Mouse (Mus musculus) embryo, embryonic 10 days (tissue): ENCODE data around the gene Traf3ip3.

ENCODE experiments used
- DNase-seq: peaks from one replicate; pipeline ENCODE4 v3.0.0-alpha.2; 2015; ENCODE audit warnings: low spot score

The Traf3ip3 gene

GRCm38 (mm10) chr1:193159163-193159562 lies 42.3 kb downstream of the Traf3ip3 start:
- no peak for DNase-seq

- no peak for DNase-seq
Measured at GRCm38 (mm10) chr1:193157111-193157492, 44.4 kb downstream of the Traf3ip3 start.

GRCm38 (mm10) chr1:193156316-193157110 lies 45.0 kb downstream of the Traf3ip3 start:
- DNase-seq = no peak

- DNase-seq = no peak
Measured at GRCm38 (mm10) chr1:193153561-193153960, 47.9 kb downstream of the Traf3ip3 start.

- peak; percentile 83 for DNase-seq
Measured at GRCm38 (mm10) chr1:193152872-193153271, 48.6 kb downstream of the Traf3ip3 start, which contains the start of gene Irf6. Gene Irf6 (plus strand): TSS chr1:193153111.

GRCm38 (mm10) chr1:193151134-193151533 lies 50.4 kb downstream of the Traf3ip3 start:
- DNase-seq = no peak

GRCm38 (mm10) chr1:193149231-193149630 lies 52.3 kb downstream of the Traf3ip3 start:
- DNase-seq = no peak

GRCm38 (mm10) chr1:193146416-193146815 lies 55.1 kb downstream of the Traf3ip3 start:
- no peak for DNase-seq

- DNase-seq = no peak
Measured at GRCm38 (mm10) chr1:193145101-193145500, 56.4 kb downstream of the Traf3ip3 start.

GRCm38 (mm10) chr1:193144516-193144915 lies 57.0 kb downstream of the Traf3ip3 start:
- no peak for DNase-seq

GRCm38 (mm10) chr1:193142517-193143062 lies 58.9 kb downstream of the Traf3ip3 start:
- DNase-seq = no peak

- DNase-seq = peak; percentile 45
Measured at GRCm38 (mm10) chr1:193141118-193141517, 60.4 kb downstream of the Traf3ip3 start.

- no peak for DNase-seq
Measured at GRCm38 (mm10) chr1:193138669-193139068, 62.8 kb downstream of the Traf3ip3 start.

GRCm38 (mm10) chr1:193138087-193138486 lies 63.4 kb downstream of the Traf3ip3 start:
- DNase-seq = no peak

GRCm38 (mm10) chr1:193133726-193134125 lies 67.8 kb downstream of the Traf3ip3 start:
- DNase-seq = no peak

GRCm38 (mm10) chr1:193132385-193132784 lies 69.1 kb downstream of the Traf3ip3 start:
- DNase-seq = no peak

- DNase-seq = no peak
Measured at GRCm38 (mm10) chr1:193131311-193131948, 70.1 kb downstream of the Traf3ip3 start.

- DNase-seq = no peak
Measured at GRCm38 (mm10) chr1:193130839-193131238, 70.7 kb downstream of the Traf3ip3 start.

GRCm38 (mm10) chr1:193130456-193130825 lies 71.1 kb downstream of the Traf3ip3 start:
- peak; percentile 19 for DNase-seq

GRCm38 (mm10) chr1:193129786-193130455 lies 71.6 kb downstream of the Traf3ip3 start, which contains the start of gene Diexf:
Gene Diexf (minus strand): TSS chr1:193130272.
- peak; percentile 99 for DNase-seq

- DNase-seq = no peak
Measured at GRCm38 (mm10) chr1:193129321-193129720, 72.2 kb downstream of the Traf3ip3 start.

- no peak for DNase-seq
Measured at GRCm38 (mm10) chr1:193128055-193128454, 73.4 kb downstream of the Traf3ip3 start.
